Mouse (Mus musculus) heart, postnatal 0 days (tissue): ENCODE measurements at regions not wholly inside any gene's neighbourhood (a gene's known extent, or its start where the extent isn't known, plus 50 kb on each side); places are given as distances from the start of the nearest gene placed in this dataset.
A peak's percentile ranks its signal among the peaks of the same experiment; 100 is the strongest.

Source experiments
- ATAC-seq: fragments of 200-750 bp; cut with Nextera tagmentation; 2 replicates; pipeline ENCODE4 v1.8.0; 2017; ENCODE audit warnings: low read depth, moderate number of reproducible peaks, moderate library complexity; ENCODE audit not compliant: insufficient read depth
- DNase-seq: peaks from one replicate; pipeline ENCODE4 v3.0.0-alpha.2; 2016; ENCODE audit warnings: low spot score
- H3K27ac ChIP-seq: fragments of 300-500 bp; sonication (generic); 2 replicates; pipeline ENCODE4 v1.5.1; 2014; ENCODE audit warnings: low read depth, mild to moderate bottlenecking
- H3K27me3 ChIP-seq: fragments of 300-500 bp; sonication (generic); 2 replicates; pipeline ENCODE4 v1.6.1; 2014; ENCODE audit warnings: low read length, mixed read lengths; ENCODE audit not compliant: control insufficient read depth, insufficient read depth
- H3K36me3 ChIP-seq: fragments of 300-500 bp; sonication (generic); replicated peaks from 2 replicates; pipeline ENCODE4 v1.6.1; 2014; ENCODE audit warnings: low read length, mixed read lengths; ENCODE audit not compliant: control insufficient read depth, insufficient read depth
- H3K4me1 ChIP-seq: fragments of 300-500 bp; sonication (generic); 2 replicates; pipeline ENCODE4 v1.6.1; 2014; ENCODE audit warnings: antibody characterized with exemption; ENCODE audit not compliant: control insufficient read depth, insufficient read depth
- H3K4me2 ChIP-seq: fragments of 300-500 bp; sonication (generic); 2 replicates; pipeline ENCODE4 v1.6.1; 2014; ENCODE audit warnings: low read depth, mild to moderate bottlenecking, low read length, moderate library complexity
- H3K4me3 ChIP-seq: fragments of 300-500 bp; sonication (generic); 2 replicates; pipeline ENCODE4 v1.5.1; 2014; ENCODE audit warnings: low read depth, low read length
- H3K9ac ChIP-seq: fragments of 300-500 bp; sonication (generic); replicated peaks from 2 replicates; pipeline ENCODE4 v1.6.1; 2014; ENCODE audit warnings: low read depth, low read length, mixed read lengths
- H3K9me3 ChIP-seq: fragments of 300-500 bp; sonication (generic); replicated peaks from 2 replicates; pipeline ENCODE4 v1.6.1; 2016; ENCODE audit warnings: low read length; ENCODE audit not compliant: control insufficient read depth
- CTCF ChIP-seq: IDR thresholded peaks from 2 replicates; pipeline ENCODE4 v1.5.1; 2016; ENCODE audit warnings: antibody characterized with exemption, control low read depth, low read depth
- EP300 ChIP-seq: IDR thresholded peaks from 2 replicates; pipeline ENCODE4 v1.6.1; 2016; ENCODE audit warnings: antibody characterized with exemption, low read depth
- WGBS: fragments of 180-500 bp; shearing (Covaris S2); extraction: QIAGEN DNeasy Blood & Tissue Kit; methylation state at CpG from one replicate; pipeline ENCODE4 v1.1.7; 2014; 5-methylcytosine and 5-hydroxymethylcytosine counted together

DNA sequence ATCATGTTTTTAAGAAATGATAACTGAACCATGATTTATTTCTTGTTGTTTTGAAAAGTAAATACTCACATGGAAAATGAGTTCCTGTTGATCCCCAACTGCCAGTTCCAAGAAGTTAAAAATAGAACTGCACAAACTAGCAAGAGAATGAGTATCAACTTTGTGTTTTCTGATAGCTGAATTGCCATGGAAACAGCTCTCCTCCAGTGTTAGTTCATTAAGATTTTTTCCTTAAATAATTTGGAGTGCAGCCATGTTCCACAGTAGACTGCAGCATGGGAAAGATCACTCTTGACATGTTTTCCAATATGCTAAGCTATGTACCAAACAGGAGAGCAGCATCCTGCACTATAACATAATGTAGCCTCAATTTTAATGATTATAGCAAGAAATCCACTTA is 208.0 kb upstream of the Tars start:
- H3K9me3 ChIP-seq, result no peaks in the 10 kb centered on the region
- H3K9ac ChIP-seq, result no peak overlapping the region
- H3K4me3 ChIP-seq, result no peak overlapping the region
- no peaks in the 10 kb centered on the region for H3K4me1 ChIP-seq
- no peak overlapping the region for H3K27ac ChIP-seq
- peak; percentile 47 for DNase-seq
- no peaks in the 10 kb centered on the region for H3K36me3 ChIP-seq
- TF ChIP-seq EP300, result no peak
- H3K4me2 ChIP-seq, result no peak overlapping the region
- no peaks in the 10 kb centered on the region for H3K27me3 ChIP-seq
- 0 out of 2 replicates have a peak, but pooled peaks have one; percentile 20 for ATAC-seq

DNA sequence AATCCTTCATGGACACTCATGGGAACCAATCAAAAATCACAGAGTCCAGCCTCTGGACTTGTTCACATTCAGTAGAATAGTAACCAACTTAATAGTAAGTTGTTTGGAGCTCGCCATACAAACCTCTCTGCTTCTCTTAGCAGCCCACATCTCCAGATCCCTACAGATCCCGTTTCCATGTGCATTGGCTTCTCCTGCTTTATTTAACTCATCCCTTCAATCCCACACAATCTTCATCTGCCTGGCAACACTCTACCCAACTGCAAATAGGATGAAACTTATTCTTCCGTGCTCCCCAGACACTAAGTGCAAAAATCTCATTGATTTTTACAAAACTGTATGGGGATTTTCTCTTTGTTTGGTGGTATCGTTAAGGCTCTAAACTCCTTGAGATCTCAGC is 206.2 kb upstream of the Tars start:
- ATAC-seq (no peak), DNase-seq (no peak)
- WGBS, result 78% methylated on average over 4 of the region's 4 CpGs
- no peaks in the 10 kb centered on the region for H3K9me3 ChIP-seq
- H3K4me2 ChIP-seq, result no peak overlapping the region
- no peak overlapping the region for H3K27ac ChIP-seq
- no peak overlapping the region for H3K9ac ChIP-seq
- H3K4me1 ChIP-seq, result no peaks in the 10 kb centered on the region
- TF ChIP-seq EP300, result no peak
- no peak for TF ChIP-seq CTCF
- no peak overlapping the region for H3K4me3 ChIP-seq
- H3K27me3 ChIP-seq, result no peaks in the 10 kb centered on the region
- no peaks in the 10 kb centered on the region for H3K36me3 ChIP-seq

DNA sequence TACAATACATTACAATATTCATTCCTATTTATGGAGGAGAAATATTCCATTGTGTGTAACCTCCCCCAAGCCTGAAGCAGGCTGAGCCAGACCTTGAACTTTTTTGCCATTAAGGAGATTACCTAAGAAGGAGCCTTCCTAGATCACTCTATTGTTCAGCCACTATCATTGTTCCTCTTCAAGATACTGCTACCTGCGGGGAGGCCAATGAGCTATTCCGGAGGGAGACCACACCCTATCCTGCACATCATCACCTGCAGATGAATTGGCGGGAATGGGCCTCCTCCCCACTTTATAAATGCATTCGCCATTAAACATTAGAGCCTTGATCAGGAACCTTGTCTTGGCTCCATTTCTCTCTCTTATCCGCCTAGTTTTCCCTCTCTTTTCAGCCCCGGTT is 197.6 kb upstream of the Tars start:
- WGBS, result 82% methylated on average over 6 of the region's 6 CpGs
- ATAC-seq (no peak), DNase-seq (no peak)

DNA sequence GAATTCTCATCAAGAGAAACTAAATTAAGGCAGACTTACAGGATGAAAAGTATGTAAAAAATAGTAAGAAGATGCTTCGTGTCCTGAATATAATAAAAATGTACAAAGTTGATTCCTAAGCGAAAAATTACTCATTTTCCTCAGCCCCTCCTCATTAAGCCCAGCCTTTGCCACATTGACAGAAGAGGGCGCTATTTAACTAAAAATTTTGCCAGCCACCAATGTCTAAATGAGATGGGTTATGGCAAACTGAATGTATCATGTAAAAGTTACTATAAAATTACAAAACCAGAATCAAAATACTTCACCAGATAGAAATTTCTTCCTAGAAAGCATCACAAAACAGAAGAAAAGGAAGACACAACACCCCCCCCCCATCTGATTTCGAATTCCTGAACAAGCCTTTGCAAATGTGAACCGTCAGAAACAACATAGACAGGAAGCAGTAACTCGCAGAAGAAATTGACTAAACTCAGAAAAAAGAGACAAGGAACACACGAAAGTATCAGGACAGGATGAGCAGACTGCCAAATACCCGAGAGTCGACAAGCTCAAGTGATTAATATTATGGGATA is 191.2 kb upstream of the Tars start:
- Histone ChIP-seq H3K4me1 (no peaks in the 10 kb centered on the region), H3K27ac (no peak overlapping the region), H3K4me3 (no peak overlapping the region), H3K9ac (no peak overlapping the region), H3K36me3 (no peaks in the 10 kb centered on the region), H3K27me3 (no peaks in the 10 kb centered on the region), H3K4me2 (no peak overlapping the region), H3K9me3 (no peaks in the 10 kb centered on the region)
- 29% methylated on average over 9 of the region's 9 CpGs for WGBS
- DNase-seq (peak; percentile 51), ATAC-seq (0 out of 2 replicates have a peak, but pooled peaks have one; percentile 49)
- TF ChIP-seq CTCF (peak; percentile 60), EP300 (no peak)

More for the DNA sequence above, 197.6 kb upstream of the Tars start:
- no peaks in the 10 kb centered on the region for H3K9me3 ChIP-seq
- no peaks in the 10 kb centered on the region for H3K27me3 ChIP-seq
- no peak overlapping the region for H3K4me3 ChIP-seq
- no peaks in the 10 kb centered on the region for H3K4me1 ChIP-seq
- H3K4me2 ChIP-seq, result no peak overlapping the region
- no peak overlapping the region for H3K27ac ChIP-seq
- H3K36me3 ChIP-seq, result no peaks in the 10 kb centered on the region
- TF ChIP-seq CTCF, result no peak
- H3K9ac ChIP-seq, result no peak overlapping the region

DNA sequence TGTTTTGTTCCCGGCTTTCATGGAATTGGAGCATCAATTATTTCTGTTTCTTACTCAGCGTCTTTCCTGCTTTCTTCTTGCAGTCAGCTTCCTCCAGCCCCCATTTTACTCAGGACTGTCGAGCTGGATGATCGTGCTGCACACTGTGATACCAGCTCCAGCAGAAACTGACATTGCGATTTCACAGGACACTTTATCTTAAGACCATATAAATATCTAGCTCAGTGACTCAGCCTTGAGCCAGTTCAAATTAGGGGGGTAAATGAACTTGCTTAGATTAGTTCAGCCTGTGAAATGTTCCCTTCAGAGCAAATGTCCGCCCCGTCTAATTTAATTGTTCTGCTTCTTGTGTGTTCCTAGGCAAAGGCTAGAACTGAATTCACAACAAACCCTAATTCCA is 190.3 kb upstream of the Tars start:
- Histone ChIP-seq H3K4me2 (no peak overlapping the region), H3K4me3 (no peak overlapping the region), H3K9me3 (no peaks in the 10 kb centered on the region), H3K27me3 (no peaks in the 10 kb centered on the region), H3K27ac (no peak overlapping the region), H3K4me1 (no peaks in the 10 kb centered on the region), H3K9ac (no peak overlapping the region), H3K36me3 (no peaks in the 10 kb centered on the region)
- TF ChIP-seq EP300 (no peak), CTCF (no peak)
- 30% methylated on average over 7 of the region's 7 CpGs for WGBS
- ATAC-seq (no peak), DNase-seq (no peak)

DNA sequence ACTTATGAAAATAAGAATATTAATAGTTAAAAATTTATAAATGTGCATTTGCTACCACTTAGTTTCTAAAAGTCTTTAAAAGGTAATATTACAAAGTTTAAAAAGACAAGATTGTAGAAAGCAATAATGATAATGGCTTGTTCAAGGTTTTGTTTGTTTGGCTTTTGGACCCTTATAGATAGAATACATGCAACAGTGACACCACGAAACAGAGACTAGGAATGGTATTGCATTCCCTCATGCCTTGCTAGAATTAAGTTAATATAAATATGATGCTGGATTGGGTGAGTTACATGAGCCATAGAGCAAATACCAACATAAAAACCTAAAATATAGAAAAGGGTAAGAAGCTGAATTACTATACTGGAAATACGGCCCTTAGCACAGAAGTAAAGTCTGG is 186.9 kb upstream of the Tars start:
- no peaks in the 10 kb centered on the region for H3K9me3 ChIP-seq
- no peak overlapping the region for H3K9ac ChIP-seq
- no peak overlapping the region for H3K4me2 ChIP-seq
- no peaks in the 10 kb centered on the region for H3K27me3 ChIP-seq
- no peaks in the 10 kb centered on the region for H3K36me3 ChIP-seq
- DNase-seq (no peak), ATAC-seq (no peak)
- 82% methylated on average over 2 of the region's 2 CpGs for WGBS
- no peak for TF ChIP-seq CTCF
- no peak for TF ChIP-seq EP300
- no peaks in the 10 kb centered on the region for H3K4me1 ChIP-seq
- H3K27ac ChIP-seq, result no peak overlapping the region
- no peak overlapping the region for H3K4me3 ChIP-seq
